Mouse (Mus musculus) central nervous system, embryonic 18 days (tissue): ENCODE measurements around the gene Gm12258. TPM values are rescaled to one million over a fixed set of nuclear protein-coding genes. Genes with fewer than 3 reads are reported as not detected.

Source experiments
- polyA plus RNA-seq: library from polyadenylated mRNA; depleted of rRNA; stranded (reverse); fragments of >200 nt; gene quantifications from 2 replicates; pipeline ENCODE4 v1.2.3, GENCODE M21; 2012; rRNA removed

Gene Gm12258
- 31.0 and 32.6 TPM in 2 replicates for polyA plus RNA-seq

GRCm38 (mm10) chr11:58846919-58847461 lies at the start of gene Gm12258:
Gene Gm12258 (plus strand): TSS chr11:58847158.

GRCm38 (mm10) chr11:58801558-58802228 lies 45.3 kb upstream of the Gm12258 start, which contains the start of gene Fam183b:
Gene Fam183b (minus strand): TSS chr11:58801960.

GRCm38 (mm10) chr11:58814700-58815099 lies 32.3 kb upstream of the Gm12258 start, which contains the start of gene Olfr313:
Gene Olfr313 (plus strand): TSS chr11:58815000.

GRCm38 (mm10) chr11:58828937-58829336 lies 18.0 kb upstream of the Gm12258 start, which contains the start of gene Olfr312:
Gene Olfr312 (plus strand): TSS chr11:58829237.

GRCm38 (mm10) chr11:58838951-58839350 lies 8.0 kb upstream of the Gm12258 start, which contains the start of gene Olfr311:
Gene Olfr311 (plus strand): TSS chr11:58839251.

GRCm38 (mm10) chr11:58867039-58867953 lies 20.3 kb downstream of the Gm12258 start, which contains the start of gene 2810021J22Rik:
Gene 2810021J22Rik (plus strand): TSS chr11:58867216.

GRCm38 (mm10) chr11:58903511-58904409 lies 56.8 kb downstream of the Gm12258 start, which contains the start of gene Zfp39:
Gene Zfp39 (minus strand): TSS chr11:58904225.

Other genes with a start within 250 kb of the Gm12258 start
- gene 2210407C18Rik, start 231.1 kb upstream of the Gm12258 start, polyA plus RNA-seq: not detected in 2 replicates
- not detected in 2 replicates for gene Olfr323, start 216.7 kb upstream of the Gm12258 start, polyA plus RNA-seq
- gene Trim58, start 206.7 kb upstream of the Gm12258 start, polyA plus RNA-seq: 0.08 and 0.16 TPM in 2 replicates
- not detected in 2 replicates for gene Olfr322, start 188.4 kb upstream of the Gm12258 start, polyA plus RNA-seq
- gene Olfr320, start 166.1 kb upstream of the Gm12258 start, polyA plus RNA-seq: not detected in 2 replicates
- gene Olfr319, start 148.0 kb upstream of the Gm12258 start, polyA plus RNA-seq: not detected in 2 replicates
- not detected in 2 replicates for gene Olfr318, start 123.1 kb upstream of the Gm12258 start, polyA plus RNA-seq
- gene Olfr317, start 107.9 kb upstream of the Gm12258 start, polyA plus RNA-seq: 0.28 and 0.29 TPM in 2 replicates
- gene Olfr316, start 94.4 kb upstream of the Gm12258 start, polyA plus RNA-seq: not detected in 2 replicates
- not detected in 2 replicates for gene Olfr315, start 74.0 kb upstream of the Gm12258 start, polyA plus RNA-seq
- not detected in 2 replicates for gene Olfr314, start 64.2 kb upstream of the Gm12258 start, polyA plus RNA-seq
- gene Fam183b, start 45.2 kb upstream of the Gm12258 start, polyA plus RNA-seq: 2.6 and 4.4 TPM in 2 replicates
- not detected in 2 replicates for gene Olfr313, start 32.2 kb upstream of the Gm12258 start, polyA plus RNA-seq
- not detected in 2 replicates for gene Olfr312, start 17.9 kb upstream of the Gm12258 start, polyA plus RNA-seq
- not detected in 2 replicates for gene Olfr311, start 7.9 kb upstream of the Gm12258 start, polyA plus RNA-seq
- 9.1 TPM in 2 replicates for gene 2810021J22Rik, start 20.1 kb downstream of the Gm12258 start, polyA plus RNA-seq
- gene Zfp39, start 57.1 kb downstream of the Gm12258 start, polyA plus RNA-seq: 4.9 and 5.9 TPM in 2 replicates
- 0.03 and 0.06 TPM in 2 replicates for gene Btnl10, start 70.8 kb downstream of the Gm12258 start, polyA plus RNA-seq
- 557 and 565 TPM in 2 replicates for gene Rnf187, start 91.8 kb downstream of the Gm12258 start, polyA plus RNA-seq
- 491 and 498 TPM in 2 replicates for gene Hist3h2ba, start 101.8 kb downstream of the Gm12258 start, polyA plus RNA-seq
- 90.4 and 93.3 TPM in 2 replicates for gene Hist3h2a, start 107.5 kb downstream of the Gm12258 start, polyA plus RNA-seq
- gene Trim17, start 107.5 kb downstream of the Gm12258 start, polyA plus RNA-seq: 2.2 and 2.3 TPM in 2 replicates
- gene Trim11, start 130.9 kb downstream of the Gm12258 start, polyA plus RNA-seq: 25.8 and 27.6 TPM in 2 replicates